Mouse (Mus musculus): ENCODE data around the gene Gm49486.

DNA sequence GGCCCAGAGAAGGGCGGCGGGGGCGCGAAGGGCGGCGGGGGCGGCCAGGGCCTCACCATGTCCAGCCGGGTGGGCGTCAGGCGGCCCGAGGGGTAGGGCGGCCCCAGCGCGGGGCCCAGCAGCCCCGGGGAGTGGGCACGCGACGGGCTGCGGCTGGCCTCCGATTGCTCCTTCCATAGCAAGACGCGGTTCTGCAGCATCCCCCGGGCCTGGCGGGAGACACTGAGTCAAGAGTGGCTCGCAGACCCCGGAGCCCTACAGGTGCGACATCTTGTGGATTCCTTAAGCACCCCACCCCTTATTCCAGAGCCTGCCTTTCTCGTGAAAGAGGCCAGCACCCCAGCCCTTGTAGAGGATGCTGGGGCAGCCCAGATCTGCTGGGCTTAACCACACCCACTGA lies 32.6 kb downstream of the Gm49486 start:
- TF ChIP-seq CTCF (IDR thresholded peaks at IDR 0.05; ENCODE audit: control insufficient read depth, insufficient read depth, low read length), result no peak
- no peak for TF ChIP-seq POLR2A (IDR thresholded peaks at IDR 0.05; ENCODE audit: borderline replicate concordance, control insufficient read depth, low read depth, low read length)
